30 mouse cellular contexts compared by ENCODE assay signal in the genomic region with DNA sequence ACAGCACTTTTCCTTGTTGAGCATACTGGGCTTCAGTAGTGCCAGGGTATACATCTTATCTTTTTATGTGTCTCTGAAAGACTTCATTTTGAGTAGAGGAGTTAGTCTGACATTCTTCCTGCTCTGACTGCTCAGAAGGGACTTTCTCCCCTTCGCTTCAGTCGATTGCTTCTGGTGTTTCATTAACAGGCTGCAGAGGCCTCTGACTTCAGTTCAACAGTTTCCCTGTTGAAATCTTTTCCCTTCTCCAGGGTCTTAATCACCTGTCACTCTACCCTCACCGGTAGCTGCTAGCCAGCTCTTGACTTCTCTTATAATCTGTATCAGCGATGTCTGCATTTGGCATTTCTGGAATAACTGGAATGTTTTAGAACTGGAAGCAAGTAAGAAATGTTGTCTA. TPM values are rescaled to one million over a fixed set of nuclear protein-coding genes. Genes with fewer than 3 reads are reported as not detected.
A peak's percentile ranks its signal among the peaks of the same experiment; 100 is the strongest.
DNase-seq lines count a peak whose midpoint lies in the region; ATAC-seq and TF ChIP-seq lines count a peak whose summit lies in the region.
"Had no signal": no experiment of that assay in that cellular context is flagged by ENCODE, and none has a peak within 500 bp of the region (broad histone marks: within the 10 kb centered on the region; RNA-seq: fewer than 3 reads in every experiment).

No protein-coding gene starts in this region.

- H3K4me2 ChIP-seq in heart, embryonic 13.5 days: no peak overlapping the region
- H3K4me2 ChIP-seq in heart, embryonic 11.5 days: no peak overlapping the region
- no peak overlapping the region for H3K4me2 ChIP-seq in forebrain, postnatal 0 days (ENCODE audit: low read depth)
- H3K4me2 ChIP-seq: embryonic facial prominence, embryonic 12.5 days; hindbrain, embryonic 12.5 days; neural tube, embryonic 15.5 days had no signal

- peak; percentile 45 to 60 for DNase-seq in kidney, adult 8-10 months
- DNase-seq in kidney, postnatal 10 days: peak; percentile 31
- DNase-seq in yolk sac, embryonic 10.5 days (ENCODE audit: low spot score): peak; percentile 24
- no peak for DNase-seq in forebrain, postnatal 0 days
- DNase-seq in gastrocnemius, adult 2 months: no peak
- DNase-seq: adrenal gland, postnatal 14 days; cerebellum, adult 11 months; cerebellum, adult 9-10 months; cerebellum, postnatal 36 days; gastrocnemius, postnatal 36 days; heart, adult 18-20 months; heart, postnatal 14 days; layer of hippocampus, adult 9-11 months; liver; lung, adult 2 months; lung, postnatal 10 days; midbrain, embryonic 14.5 days; retina, postnatal 1 day; right cerebral cortex, postnatal 25 days; thymus, adult 18-20 months; thymus, postnatal 25 days had no signal

- intact Hi-C loops in gastrocnemius, adult 2 months (cut with DNase I): no loop called here

- TF ChIP-seq CTCF in forebrain, postnatal 0 days (IDR thresholded peaks at IDR 0.05; ENCODE audit: low read depth): no peak
- TF ChIP-seq CTCF in gastrocnemius, adult 2 months (IDR thresholded peaks at IDR 0.05): no peak

- 0 out of 2 replicates have a peak overlapping the region, but pooled peaks have one; percentile 15 for H3K27ac ChIP-seq in heart, embryonic 13.5 days (replicated peaks)
- no peak overlapping the region for H3K27ac ChIP-seq in heart, embryonic 11.5 days (ENCODE audit: low read depth, low read length)
- H3K27ac ChIP-seq in forebrain, postnatal 0 days (ENCODE audit: low read depth, low read length): no peak overlapping the region
- no peak overlapping the region for H3K27ac ChIP-seq in gastrocnemius, adult 2 months
- H3K27ac ChIP-seq: embryonic facial prominence, embryonic 12.5 days; hindbrain, embryonic 12.5 days; liver, embryonic 14.5 days; macrophage; neural tube, embryonic 15.5 days had no signal

- no peak overlapping the region for H3K4me3 ChIP-seq in heart, embryonic 13.5 days
- H3K4me3 ChIP-seq in heart, embryonic 11.5 days (ENCODE audit: low read depth, low read length): no peak overlapping the region
- no peak overlapping the region for H3K4me3 ChIP-seq in forebrain, postnatal 0 days (ENCODE audit: low read depth, low read length)
- H3K4me3 ChIP-seq in gastrocnemius, adult 2 months: no peak overlapping the region
- H3K4me3 ChIP-seq: embryonic facial prominence, embryonic 12.5 days; hindbrain, embryonic 12.5 days; neural tube, embryonic 15.5 days had no signal

- WGBS in heart, embryonic 13.5 days: 26% methylated on average over 4 of the region's 4 CpGs
- WGBS in heart, embryonic 11.5 days (ENCODE audit: insufficient replicate concordance): 40% methylated on average over 4 of the region's 4 CpGs
- 87% methylated on average over 4 of the region's 4 CpGs for WGBS in forebrain, postnatal 0 days

- peaks cover 9% of the 10 kb centered on the region for H3K4me1 ChIP-seq in heart, embryonic 13.5 days
- H3K4me1 ChIP-seq in heart, embryonic 11.5 days (ENCODE audit: control insufficient read depth, insufficient read depth, low read length): 0 out of 2 replicates have a peak, but pooled peaks cover 3% of the 10 kb centered on the region
- no peaks in the 10 kb centered on the region for H3K4me1 ChIP-seq in forebrain, postnatal 0 days (ENCODE audit: insufficient read depth)
- H3K4me1 ChIP-seq: embryonic facial prominence, embryonic 12.5 days; hindbrain, embryonic 12.5 days; neural tube, embryonic 15.5 days had no signal

- H3K27me3 ChIP-seq in heart, embryonic 13.5 days (replicated peaks): no peaks in the 10 kb centered on the region
- H3K27me3 ChIP-seq in heart, embryonic 11.5 days (ENCODE audit: control insufficient read depth, insufficient read depth, low read length): no peaks in the 10 kb centered on the region
- no peaks in the 10 kb centered on the region for H3K27me3 ChIP-seq in forebrain, postnatal 0 days (ENCODE audit: insufficient read depth, low read length)
- H3K27me3 ChIP-seq: embryonic facial prominence, embryonic 12.5 days; hindbrain, embryonic 12.5 days; neural tube, embryonic 15.5 days; Patski had no signal

- no peaks in the 10 kb centered on the region for H3K9me3 ChIP-seq in heart, embryonic 13.5 days
- no peaks in the 10 kb centered on the region for H3K9me3 ChIP-seq in heart, embryonic 11.5 days (replicated peaks; ENCODE audit: control insufficient read depth, low read length)
- no peaks in the 10 kb centered on the region for H3K9me3 ChIP-seq in forebrain, postnatal 0 days (ENCODE audit: low read length)
- H3K9me3 ChIP-seq: embryonic facial prominence, embryonic 12.5 days; hindbrain, embryonic 12.5 days; neural tube, embryonic 15.5 days had no signal

- no peak for ATAC-seq in heart, embryonic 13.5 days (ENCODE audit: extremely low read depth, insufficient number of reproducible peaks, low FRiP score, low TSS enrichment)
- ATAC-seq in heart, embryonic 11.5 days (replicated peaks; ENCODE audit: insufficient number of reproducible peaks, low FRiP score, low TSS enrichment): no peak
- ATAC-seq in forebrain, postnatal 0 days: no peak
- ATAC-seq: forebrain, embryonic 14.5 days; Patski had no signal

- no peak overlapping the region for H3K9ac ChIP-seq in heart, embryonic 13.5 days
- no peak overlapping the region for H3K9ac ChIP-seq in heart, embryonic 11.5 days (ENCODE audit: low read depth, low read length)
- H3K9ac ChIP-seq in forebrain, postnatal 0 days: no peak overlapping the region
- H3K9ac ChIP-seq: embryonic facial prominence, embryonic 12.5 days; hindbrain, embryonic 12.5 days; liver, embryonic 14.5 days; neural tube, embryonic 15.5 days had no signal

- H3K36me3 ChIP-seq in heart, embryonic 13.5 days: no peaks in the 10 kb centered on the region
- H3K36me3 ChIP-seq in heart, embryonic 11.5 days (ENCODE audit: control insufficient read depth, insufficient read depth, low read length): no peaks in the 10 kb centered on the region
- no peaks in the 10 kb centered on the region for H3K36me3 ChIP-seq in forebrain, postnatal 0 days (ENCODE audit: insufficient read depth)
- H3K36me3 ChIP-seq: embryonic facial prominence, embryonic 12.5 days; hindbrain, embryonic 12.5 days; neural tube, embryonic 15.5 days had no signal

RNA-seq across cellular contexts. Expression of a gene that starts 54.7 kb away (rescaled TPM):
- 15.9 and 16.4 TPM in 2 replicates for polyA plus RNA-seq in heart, embryonic 13.5 days (2015; fragmentation: Nextera tagmentation; extraction: Ambion mirVana)
- 22.6 and 26.7 TPM in 2 replicates for polyA plus RNA-seq in heart, embryonic 11.5 days (2014; fragmentation: Nextera tagmentation; extraction: Ambion mirVana)
- 51.0 and 52.2 TPM in 2 replicates for total RNA-seq in forebrain, postnatal 0 days (2014; rRNA removed)
- polyA plus RNA-seq in forebrain, postnatal 0 days (2015; fragmentation: Nextera tagmentation; extraction: Ambion mirVana): 35.7 and 45.7 TPM in 2 replicates
- 10 to 100 TPM in 1 of 2 experiments, 1 to 10 TPM in 1; 2.1 to 11.7 TPM for total RNA-seq in gastrocnemius, adult 2 months (2021)

Comparison
In these comparisons a context has a peak if more than half of its experiments do, and no peak if none do; other contexts are left out.
1. DNase-seq: peak in kidney, adult 8-10 months (2 of 2), kidney, postnatal 10 days (single experiment) and yolk sac, embryonic 10.5 days (single experiment); none in forebrain, postnatal 0 days (single experiment) and gastrocnemius, adult 2 months (single experiment).